Comparison of ENCODE assay signal across 7 mouse cellular contexts in the genomic region with DNA sequence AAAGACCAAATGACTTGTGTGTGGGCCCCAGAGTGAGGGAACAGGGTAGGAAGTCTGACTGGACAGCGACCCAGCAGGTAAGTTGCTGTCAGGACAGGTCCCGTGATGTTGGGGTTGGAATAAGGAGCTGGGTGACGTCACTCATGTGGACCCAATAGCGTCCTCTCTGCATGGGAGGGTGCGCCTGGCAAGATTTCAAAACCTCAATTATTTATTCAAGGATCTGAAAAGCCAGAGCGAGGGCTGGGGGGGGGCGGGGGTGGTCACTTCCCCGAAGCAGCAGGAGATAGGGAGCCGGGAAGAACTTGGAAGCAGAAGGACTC. TPM values are rescaled to one million over a fixed set of nuclear protein-coding genes. Genes with fewer than 3 reads are reported as not detected.
DNase-seq lines count a peak whose midpoint lies in the region; ATAC-seq and TF ChIP-seq lines count a peak whose summit lies in the region.

No protein-coding gene starts in this region.

- peak overlapping the region; percentile 95; the same call in 1 of the 2 replicates for H3K4me2 ChIP-seq in forebrain, embryonic 11.5 days (ENCODE audit: low read depth, low read length, severe bottlenecking)
- peak overlapping the region; percentile 94 for H3K4me2 ChIP-seq in neural tube, embryonic 12.5 days (replicated peaks)

- peaks cover 25% of the 10 kb centered on the region for H3K4me1 ChIP-seq in testis, adult 2 months (ENCODE audit: control insufficient read depth, insufficient read depth, low read length)
- peaks cover 14% of the 10 kb centered on the region for H3K4me1 ChIP-seq in forebrain, embryonic 11.5 days (replicated peaks; ENCODE audit: control insufficient read depth, insufficient read depth, low read length)
- H3K4me1 ChIP-seq in neural tube, embryonic 12.5 days = peaks cover 21% of the 10 kb centered on the region

- H3K4me3 ChIP-seq in testis, adult 2 months (ENCODE audit: control insufficient read depth, low read depth, low read length) = peak overlapping the region; percentile 87
- H3K4me3 ChIP-seq in forebrain, embryonic 11.5 days (ENCODE audit: low read depth, low read length) = peak overlapping the region; percentile 65
- H3K4me3 ChIP-seq in neural tube, embryonic 12.5 days = 0 out of 2 replicates have a peak overlapping the region, but pooled peaks have one; percentile 71

- ATAC-seq in forebrain, embryonic 11.5 days (replicated peaks; ENCODE audit: low FRiP score) = no peak
- ATAC-seq in neural tube, embryonic 12.5 days (ENCODE audit: low FRiP score, low read depth) = 0 out of 2 replicates have a peak, but pooled peaks have one; percentile 18

- no peak for TF ChIP-seq POLR2A in testis, adult 2 months (IDR thresholded peaks at IDR 0.05; ENCODE audit: control insufficient read depth, low read depth, low read length)

- H3K9ac ChIP-seq in forebrain, embryonic 11.5 days (ENCODE audit: low read length) = no peak overlapping the region
- H3K9ac ChIP-seq in neural tube, embryonic 12.5 days = 0 out of 2 replicates have a peak overlapping the region, but pooled peaks have one; percentile 66

- H3K27ac ChIP-seq in testis, adult 2 months (ENCODE audit: control insufficient read depth, insufficient read depth, low read depth, low read length) = no peak overlapping the region
- no peak overlapping the region for H3K27ac ChIP-seq in forebrain, embryonic 11.5 days (ENCODE audit: low read depth, low read length)
- no peak overlapping the region for H3K27ac ChIP-seq in neural tube, embryonic 12.5 days

- H3K36me3 ChIP-seq in testis, adult 2 months (ENCODE audit: control insufficient read depth, insufficient read depth, low read length) = no peaks in the 10 kb centered on the region
- no peaks in the 10 kb centered on the region for H3K36me3 ChIP-seq in forebrain, embryonic 11.5 days (ENCODE audit: control insufficient read depth, insufficient read depth, low read length)
- no peaks in the 10 kb centered on the region for H3K36me3 ChIP-seq in neural tube, embryonic 12.5 days

- H3K9me3 ChIP-seq in forebrain, embryonic 11.5 days (ENCODE audit: control insufficient read depth, low read length) = no peaks in the 10 kb centered on the region
- no peaks in the 10 kb centered on the region for H3K9me3 ChIP-seq in neural tube, embryonic 12.5 days

- DNase-seq in testis, postnatal 14 days (ENCODE audit: low spot score) = no peak
- no peak for DNase-seq in forebrain, embryonic 11.5 days (ENCODE audit: low spot score)
- peak; percentile 38 to 72 for DNase-seq in kidney, postnatal 25 days
- no peak for DNase-seq in layer of hippocampus, postnatal 36 days
- no peak for DNase-seq in adrenal gland, adult 18-20 months (ENCODE audit: low spot score in 2 of 2)

- no peaks in the 10 kb centered on the region for H3K27me3 ChIP-seq in testis, adult 2 months (ENCODE audit: control insufficient read depth, insufficient read depth, low read length)
- H3K27me3 ChIP-seq in forebrain, embryonic 11.5 days (ENCODE audit: control insufficient read depth, insufficient read depth, low read length) = peaks cover 34% of the 10 kb centered on the region
- peaks cover 38% of the 10 kb centered on the region for H3K27me3 ChIP-seq in neural tube, embryonic 12.5 days (replicated peaks)

- under 1% methylated on average over 8 of the region's 9 CpGs for WGBS in forebrain, embryonic 11.5 days
- WGBS in neural tube, embryonic 12.5 days = under 1% methylated on average over 9 of the region's 9 CpGs

- TF ChIP-seq CTCF in testis, adult 2 months (IDR thresholded peaks at IDR 0.05; ENCODE audit: control insufficient read depth, insufficient read depth, insufficient replicate concordance, low read depth, low read length) = no peak

RNA-seq across cellular contexts. Expression of a gene that starts 0.9 kb away (rescaled TPM):
- 7.0 and 9.2 TPM in 2 replicates for polyA plus RNA-seq in testis, adult 2 months (2012; rRNA removed)
- polyA plus RNA-seq in forebrain, embryonic 11.5 days (2014; fragmentation: Nextera tagmentation; extraction: Ambion mirVana) = 0.37 TPM in 1 of 2 replicates, not detected in the other
- polyA plus RNA-seq in neural tube, embryonic 12.5 days (2016; fragmentation: Nextera tagmentation; extraction: Ambion mirVana) = 0.38 and 0.74 TPM in 2 replicates
- 1 to 10 TPM; 6.8 to 7.3 TPM for total RNA-seq in layer of hippocampus, postnatal 36 days (2021)
- 1 to 10 TPM in 1 of 2 experiments, under 1 TPM in 1; 0.26 to 1.2 TPM for total RNA-seq in adrenal gland, adult 18-20 months (2021)

RNA-seq across cellular contexts. Expression of a gene that starts 1.3 kb away (rescaled TPM):
- 10.0 and 10.7 TPM in 2 replicates for polyA plus RNA-seq in testis, adult 2 months (2012; rRNA removed)
- polyA plus RNA-seq in forebrain, embryonic 11.5 days (2014; fragmentation: Nextera tagmentation; extraction: Ambion mirVana) = not detected in 2 replicates
- 0.42 and 0.79 TPM in 2 replicates for polyA plus RNA-seq in neural tube, embryonic 12.5 days (2016; fragmentation: Nextera tagmentation; extraction: Ambion mirVana)
- 1 to 10 TPM; 3.7 to 5.8 TPM for total RNA-seq in layer of hippocampus, postnatal 36 days (2021)
- 1 to 10 TPM; 1.1 to 2.6 TPM for total RNA-seq in adrenal gland, adult 18-20 months (2021)

RNA-seq across cellular contexts. Expression of a gene that starts 27.4 kb away (rescaled TPM):
- polyA plus RNA-seq in testis, adult 2 months (2012; rRNA removed) = 4.7 and 8.5 TPM in 2 replicates
- 1.2 and 3.0 TPM in 2 replicates for polyA plus RNA-seq in forebrain, embryonic 11.5 days (2014; fragmentation: Nextera tagmentation; extraction: Ambion mirVana)
- polyA plus RNA-seq in neural tube, embryonic 12.5 days (2016; fragmentation: Nextera tagmentation; extraction: Ambion mirVana) = 2.1 and 3.2 TPM in 2 replicates
- total RNA-seq in layer of hippocampus, postnatal 36 days (2021) = 1 to 10 TPM; 3.9 to 5.9 TPM
- total RNA-seq in adrenal gland, adult 18-20 months (2021) = 10 to 100 TPM; 30.7 to 34.2 TPM

RNA-seq across cellular contexts. Expression of a gene that starts 49.7 kb away (rescaled TPM):
- 0.33 and 0.97 TPM in 2 replicates for polyA plus RNA-seq in testis, adult 2 months (2012; rRNA removed)
- polyA plus RNA-seq in forebrain, embryonic 11.5 days (2014; fragmentation: Nextera tagmentation; extraction: Ambion mirVana) = 1.5 and 2.8 TPM in 2 replicates
- polyA plus RNA-seq in neural tube, embryonic 12.5 days (2016; fragmentation: Nextera tagmentation; extraction: Ambion mirVana) = 0.66 and 0.73 TPM in 2 replicates
- total RNA-seq in layer of hippocampus, postnatal 36 days (2021) = under 1 TPM; 0.70 to 0.99 TPM
- total RNA-seq in adrenal gland, adult 18-20 months (2021) = 1 to 10 TPM; 1.2 to 1.5 TPM

Comparison
In these comparisons a context has a peak if more than half of its experiments do, and no peak if none do; other contexts are left out.
1. DNase-seq: peak in kidney, postnatal 25 days (2 of 2); none in testis, postnatal 14 days (single experiment), forebrain, embryonic 11.5 days (single experiment), layer of hippocampus, postnatal 36 days (0 of 2) and adrenal gland, adult 18-20 months (0 of 2).
2. Peak in every context shown above with its lines, with median percentiles within 50 percentile points of each other: H3K4me3 ChIP-seq.